Mouse (Mus musculus) limb, embryonic 14.5 days (tissue): ENCODE data around the gene Marcks. TPM values are rescaled to one million over a fixed set of nuclear protein-coding genes. Genes with fewer than 3 reads are reported as not detected.

Experiments
- ATAC-seq: fragments of 200-750 bp; cut with Nextera tagmentation; 2 replicates; pipeline ENCODE4 v1.8.0; 2017; ENCODE audit warnings: low read depth, moderate number of reproducible peaks, moderate TSS enrichment; ENCODE audit not compliant: low FRiP score
- DNase-seq: peaks from one replicate; pipeline ENCODE4 v3.0.0-alpha.2; 2015; ENCODE audit warnings: low spot score
- H3K27ac ChIP-seq: fragments of 300-500 bp; sonication (generic); replicated peaks from 2 replicates; pipeline ENCODE4 v1.5.1; 2014; ENCODE audit warnings: low read depth, mild to moderate bottlenecking, low read length, moderate library complexity, mixed read lengths
- H3K27me3 ChIP-seq: fragments of 300-500 bp; sonication (generic); 2 replicates; pipeline ENCODE4 v1.6.1; 2014; ENCODE audit warnings: low read length, mixed read lengths; ENCODE audit not compliant: control insufficient read depth, insufficient read depth
- H3K36me3 ChIP-seq: fragments of 300-500 bp; sonication (generic); 2 replicates; pipeline ENCODE4 v1.6.1; 2014; ENCODE audit warnings: mild to moderate bottlenecking, low read length, moderate library complexity, mixed read lengths; ENCODE audit not compliant: control insufficient read depth, insufficient read depth
- H3K4me1 ChIP-seq: fragments of 300-500 bp; sonication (generic); 2 replicates; pipeline ENCODE4 v1.6.1; 2014; ENCODE audit warnings: antibody characterized with exemption, low read length, mixed read lengths; ENCODE audit not compliant: control insufficient read depth, insufficient read depth
- H3K4me2 ChIP-seq: fragments of 300-500 bp; sonication (generic); replicated peaks from 2 replicates; pipeline ENCODE4 v1.6.1; 2014; ENCODE audit warnings: low read depth, mild to moderate bottlenecking, low read length, moderate library complexity; ENCODE audit not compliant: severe bottlenecking
- H3K4me3 ChIP-seq: fragments of 300-500 bp; sonication (generic); replicated peaks from 2 replicates; pipeline ENCODE4 v1.5.1; 2014; ENCODE audit warnings: low read length
- H3K9ac ChIP-seq: fragments of 300-500 bp; sonication (generic); 2 replicates; pipeline ENCODE4 v1.6.1; 2014; ENCODE audit warnings: mild to moderate bottlenecking, low read depth, low read length, moderate library complexity; ENCODE audit not compliant: severe bottlenecking
- H3K9me3 ChIP-seq: fragments of 300-500 bp; sonication (generic); 2 replicates; pipeline ENCODE4 v1.6.1; 2016; ENCODE audit warnings: low read length; ENCODE audit not compliant: control insufficient read depth
- POLR2A ChIP-seq: fragments of 200-500 bp; IDR thresholded peaks from 2 replicates; pipeline ENCODE4 v1.8.0; 2012; ENCODE audit warnings: inconsistent platforms, mild to moderate bottlenecking, moderate library complexity, borderline replicate concordance; ENCODE audit not compliant: insufficient read depth, insufficient read length; ENCODE audit errors: extremely low read depth
- WGBS: fragments of 180-500 bp; shearing (Covaris S2); extraction: QIAGEN DNeasy Blood & Tissue Kit; methylation state at CpG from one replicate; pipeline ENCODE4 v1.1.7; 2014; 5-methylcytosine and 5-hydroxymethylcytosine counted together
- polyA plus RNA-seq, 2 experiments: library from polyadenylated mRNA; depleted of rRNA in 1 of 2; stranded (reverse) in 1 of 2; unstranded in 1 of 2; fragments of >200 nt; fragmentation: Nextera tagmentation in 1 of 2; extraction: Ambion mirVana in 1 of 2; gene quantifications; 2 replicates each; pipeline versions ENCODE4 v1.2.1 to v1.2.3; 2012 to 2014

The Marcks gene
- polyA plus RNA-seq, 2 experiments: 202 to 265 TPM

DNA sequence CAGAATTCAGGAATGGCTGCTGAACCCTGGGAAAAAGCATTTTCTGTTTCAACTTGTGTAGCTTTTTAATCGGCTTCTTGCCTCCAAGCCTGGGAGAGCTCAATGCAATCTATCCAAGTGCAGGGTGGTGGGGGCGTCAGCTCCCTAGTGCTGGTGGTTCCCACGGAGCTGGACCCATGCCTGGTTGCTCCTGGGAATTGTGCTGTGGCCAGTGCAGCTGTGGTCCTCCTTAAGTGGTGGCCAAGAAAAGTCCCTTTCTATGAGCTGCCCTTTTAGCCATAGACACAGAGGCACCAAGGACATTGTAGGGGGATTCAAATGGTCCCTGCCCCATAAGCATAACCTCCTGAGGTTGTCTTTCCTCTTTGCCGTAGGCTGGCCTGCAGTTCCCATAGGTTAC is 31.7 kb upstream of the Marcks start:
- WGBS: 77% methylated on average over 4 of the region's 4 CpGs
- H3K9me3 ChIP-seq: no peaks in the 10 kb centered on the region
- no peak overlapping the region for H3K9ac ChIP-seq
- no peak overlapping the region for H3K4me3 ChIP-seq
- no peak for TF ChIP-seq POLR2A
- H3K27ac ChIP-seq: no peak overlapping the region
- H3K36me3 ChIP-seq: no peaks in the 10 kb centered on the region
- no peak for DNase-seq
- no peak for ATAC-seq
- 0 out of 2 replicates have a peak, but pooled peaks cover 5% of the 10 kb centered on the region for H3K4me1 ChIP-seq
- H3K27me3 ChIP-seq: no peaks in the 10 kb centered on the region
- no peak overlapping the region for H3K4me2 ChIP-seq

DNA sequence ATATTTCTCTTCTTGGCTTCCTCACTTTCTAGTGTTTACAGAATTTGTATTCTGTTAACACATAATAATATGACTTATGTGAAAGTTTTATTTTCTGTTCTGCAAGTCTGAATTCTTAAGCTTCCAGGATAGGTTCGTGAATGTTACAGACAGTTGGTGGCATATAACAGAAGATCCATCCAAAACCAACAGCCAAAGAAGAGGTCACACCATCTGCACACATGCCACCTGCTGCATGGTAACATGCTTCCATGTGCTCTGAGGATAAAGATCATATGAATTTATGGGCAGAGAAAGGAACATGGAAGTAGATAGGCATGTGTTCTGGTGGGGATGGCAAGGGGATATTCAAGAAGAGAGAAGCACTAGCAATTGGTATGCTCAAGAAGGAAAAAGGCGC is 28.8 kb upstream of the Marcks start:
- Histone ChIP-seq H3K9me3 (no peaks in the 10 kb centered on the region), H3K27ac (no peak overlapping the region), H3K4me2 (no peak overlapping the region), H3K36me3 (no peaks in the 10 kb centered on the region), H3K27me3 (no peaks in the 10 kb centered on the region), H3K9ac (no peak overlapping the region), H3K4me3 (no peak overlapping the region), H3K4me1 (0 out of 2 replicates have a peak, but pooled peaks cover 5% of the 10 kb centered on the region)
- TF ChIP-seq POLR2A: no peak
- DNase-seq: no peak
- WGBS: 82% methylated on average over 2 of the region's 2 CpGs
- ATAC-seq: no peak

- ATAC-seq: 0 out of 2 replicates have a peak, but pooled peaks have one; percentile 47
- H3K36me3 ChIP-seq: no peaks in the 10 kb centered on the region
- H3K4me2 ChIP-seq: no peak overlapping the region
- H3K9ac ChIP-seq: no peak overlapping the region
- H3K27ac ChIP-seq: no peak overlapping the region
- peak; percentile 78 for DNase-seq
- no peaks in the 10 kb centered on the region for H3K27me3 ChIP-seq
- no peaks in the 10 kb centered on the region for H3K4me1 ChIP-seq
- WGBS: 66% methylated on average over 3 of the region's 3 CpGs
- no peak overlapping the region for H3K4me3 ChIP-seq
- peaks cover 3% of the 10 kb centered on the region; the same call in 1 of the 2 replicates for H3K9me3 ChIP-seq
- TF ChIP-seq POLR2A: no peak
Measured at GRCm38 (mm10) chr10:37159731-37160130, 21.0 kb upstream of the Marcks start.

DNA sequence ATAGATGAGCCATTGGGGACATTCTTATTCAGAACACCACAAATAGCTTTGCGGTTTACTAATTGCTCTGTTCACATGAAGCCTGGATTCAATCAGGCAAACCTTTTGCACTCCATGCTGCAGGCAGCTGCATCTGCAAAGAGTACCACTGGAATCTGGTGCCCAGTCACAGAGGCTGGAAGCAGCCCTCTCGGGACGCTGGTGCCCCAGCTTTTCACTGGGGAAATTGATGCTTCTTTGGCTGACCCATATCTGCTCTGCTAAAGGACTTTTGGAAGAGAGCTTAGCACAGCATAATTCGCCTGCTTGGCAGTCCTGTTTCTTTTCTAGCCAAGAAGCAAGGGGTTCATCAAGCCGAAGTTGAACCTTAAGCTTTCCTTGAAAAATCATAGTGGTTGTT is 18.4 kb upstream of the Marcks start:
- no peak overlapping the region for H3K4me3 ChIP-seq
- H3K36me3 ChIP-seq: no peaks in the 10 kb centered on the region
- H3K9ac ChIP-seq: no peak overlapping the region
- H3K9me3 ChIP-seq: peaks cover 3% of the 10 kb centered on the region; the same call in 1 of the 2 replicates
- TF ChIP-seq POLR2A: no peak
- H3K4me1 ChIP-seq: no peaks in the 10 kb centered on the region
- no peak overlapping the region for H3K4me2 ChIP-seq
- no peaks in the 10 kb centered on the region for H3K27me3 ChIP-seq
- WGBS: 78% methylated on average over 5 of the region's 5 CpGs
- no peak for DNase-seq
- no peak for ATAC-seq
- H3K27ac ChIP-seq: no peak overlapping the region

DNA sequence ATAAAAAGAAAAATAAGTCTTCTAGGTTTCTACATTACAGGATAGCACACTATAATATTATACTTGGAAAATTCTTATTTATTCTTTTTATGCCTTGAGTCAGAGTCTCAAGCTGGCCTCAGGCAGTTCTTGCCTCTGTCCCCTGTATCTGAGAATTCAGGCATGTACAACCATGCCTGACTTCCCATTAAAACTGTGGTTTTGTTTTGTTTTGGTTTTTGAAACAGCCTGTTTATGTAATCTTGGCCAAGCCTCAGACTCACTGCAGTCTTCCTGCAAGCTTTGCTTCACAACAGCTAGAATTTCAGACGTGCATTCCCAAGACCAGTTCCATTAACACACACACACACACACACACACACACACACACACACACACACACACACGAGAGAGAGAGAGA is 16.4 kb upstream of the Marcks start:
- no peak for ATAC-seq
- WGBS: 24% methylated on average over 2 of the region's 2 CpGs

More for the DNA sequence above, 16.4 kb upstream of the Marcks start:
- no peak for TF ChIP-seq POLR2A
- no peak for DNase-seq
- Histone ChIP-seq H3K4me2 (no peak overlapping the region), H3K9me3 (peaks cover 3% of the 10 kb centered on the region; the same call in 1 of the 2 replicates), H3K27me3 (no peaks in the 10 kb centered on the region), H3K4me3 (no peak overlapping the region), H3K36me3 (no peaks in the 10 kb centered on the region), H3K9ac (no peak overlapping the region), H3K27ac (no peak overlapping the region), H3K4me1 (no peaks in the 10 kb centered on the region)
